Mouse (Mus musculus): Measurements from ENCODE around the gene Hspb8. TPM values are rescaled to one million over a fixed set of nuclear protein-coding genes. Genes with fewer than 3 reads are reported as not detected.
"Not testable (repeated sequence)": the region's sequence is repeated elsewhere in the genome, so short reads cannot be mapped to it uniquely, and the experiment has no call there.

The Hspb8 gene
- total and polyA plus RNA-seq, 3 experiments: 0.16 TPM; not detected in 2

DNA sequence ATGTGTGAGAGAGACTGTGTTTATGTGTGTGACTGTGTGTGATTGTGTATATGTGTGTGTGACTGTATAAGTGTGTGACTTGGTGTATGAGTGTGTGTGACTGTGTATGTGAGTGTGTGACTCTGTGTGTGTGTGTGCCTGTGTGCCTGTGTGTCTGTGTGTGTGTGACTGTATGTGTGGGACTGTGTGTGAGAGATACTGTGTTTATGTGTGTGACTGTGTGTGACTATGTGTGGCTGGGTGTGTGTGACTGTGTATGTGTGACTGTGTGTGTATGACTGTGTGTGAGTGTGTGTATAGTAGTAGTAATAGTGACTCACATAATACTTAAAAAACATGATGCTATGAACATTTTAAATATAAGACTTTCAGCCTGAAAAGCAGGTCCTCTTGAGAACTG lies 13.5 kb upstream of the Hspb8 start:
- TF ChIP-seq GATA2 (IDR thresholded peaks at IDR 0.05; ENCODE audit: borderline replicate concordance, low read depth, low read length) (no peak), POLR2AphosphoS5 (IDR thresholded peaks at IDR 0.05; ENCODE audit: insufficient replicate concordance, low read depth, low read length) (no peak), CTCF (IDR thresholded peaks at IDR 0.05; ENCODE audit: low read depth, low read length) (no peak), GATA1 (IDR thresholded peaks at IDR 0.05; ENCODE audit: borderline replicate concordance, low read length) (no peak), TAL1 (conservative IDR thresholded peaks at IDR 0.05; ENCODE audit: low read depth, low read length) (no peak)
- H3K4me1 ChIP-seq (ENCODE audit: insufficient read depth, low read depth, low read length): no peaks in the 10 kb centered on the region
- DNase-seq (ENCODE audit: low spot score) (no peak), ATAC-seq (ENCODE audit: extremely low read depth, insufficient number of reproducible peaks, low FRiP score, poor library complexity, severe bottlenecking) (no peak)
- no peaks in the 10 kb centered on the region for H3K36me3 ChIP-seq (replicated peaks)
- peaks cover 76% of the 10 kb centered on the region for H3K9me3 ChIP-seq (replicated peaks)
- H3K27me3 ChIP-seq (ENCODE audit: insufficient read depth, low read length): no peaks in the 10 kb centered on the region
- no peak overlapping the region for H3K4me3 ChIP-seq (ENCODE audit: low read depth, low read length)

GRCm38 (mm10) chr5:116434976-116435850 lies 12.5 kb upstream of the Hspb8 start:
- H3K4me3 ChIP-seq (ENCODE audit: low read depth, low read length): no peak overlapping the region
- no peak for DNase-seq (ENCODE audit: low spot score)

DNA sequence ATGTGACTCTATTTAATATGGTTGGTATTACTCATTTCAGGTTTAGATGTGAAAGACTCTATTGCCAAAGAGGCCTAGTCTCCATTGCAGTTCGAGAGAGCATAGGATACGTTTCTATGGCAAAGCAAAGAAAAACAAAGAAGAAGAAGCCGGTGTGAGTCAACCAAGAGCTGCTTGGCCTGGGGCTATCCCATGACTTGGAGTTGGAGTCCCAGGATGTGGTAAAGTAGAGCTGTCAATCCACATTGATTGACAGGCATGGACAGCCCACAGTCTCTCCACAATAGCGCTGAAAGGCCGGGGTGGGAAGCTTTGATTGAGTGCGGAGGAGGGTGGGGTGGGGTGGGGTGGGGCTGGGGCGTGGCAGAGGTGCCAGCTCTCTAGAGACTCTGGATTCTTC lies 10.2 kb upstream of the Hspb8 start:
- ATAC-seq (ENCODE audit: extremely low read depth, insufficient number of reproducible peaks, low FRiP score, poor library complexity, severe bottlenecking): no peak
- Histone ChIP-seq H3K4me3 (ENCODE audit: low read depth, low read length) (no peak overlapping the region), H3K4me1 (ENCODE audit: insufficient read depth, low read depth, low read length) (no peaks in the 10 kb centered on the region), H3K9me3 (replicated peaks) (peaks cover 91% of the 10 kb centered on the region), H3K27me3 (ENCODE audit: insufficient read depth, low read length) (no peaks in the 10 kb centered on the region), H3K36me3 (replicated peaks) (no peaks in the 10 kb centered on the region)
- DNase-seq (ENCODE audit: low spot score): no peak
- TF ChIP-seq CTCF (IDR thresholded peaks at IDR 0.05; ENCODE audit: low read depth, low read length) (no peak), TAL1 (conservative IDR thresholded peaks at IDR 0.05; ENCODE audit: low read depth, low read length) (no peak), GATA2 (IDR thresholded peaks at IDR 0.05; ENCODE audit: borderline replicate concordance, low read depth, low read length) (no peak), GATA1 (IDR thresholded peaks at IDR 0.05; ENCODE audit: borderline replicate concordance, low read length) (no peak), POLR2AphosphoS5 (IDR thresholded peaks at IDR 0.05; ENCODE audit: insufficient replicate concordance, low read depth, low read length) (no peak)

More at GRCm38 (mm10) chr5:116434976-116435850, 12.5 kb upstream of the Hspb8 start:
- Histone ChIP-seq H3K36me3 (replicated peaks) (no peaks in the 10 kb centered on the region), H3K27me3 (ENCODE audit: insufficient read depth, low read length) (no peaks in the 10 kb centered on the region), H3K4me1 (ENCODE audit: insufficient read depth, low read depth, low read length) (no peaks in the 10 kb centered on the region), H3K9me3 (replicated peaks) (peaks cover 77% of the 10 kb centered on the region)
- ATAC-seq (ENCODE audit: extremely low read depth, insufficient number of reproducible peaks, low FRiP score, poor library complexity, severe bottlenecking): no peak
- TF ChIP-seq TAL1 (conservative IDR thresholded peaks at IDR 0.05; ENCODE audit: low read depth, low read length) (no peak), POLR2AphosphoS5 (IDR thresholded peaks at IDR 0.05; ENCODE audit: insufficient replicate concordance, low read depth, low read length) (no peak), GATA2 (IDR thresholded peaks at IDR 0.05; ENCODE audit: borderline replicate concordance, low read depth, low read length) (no peak), GATA1 (IDR thresholded peaks at IDR 0.05; ENCODE audit: borderline replicate concordance, low read length) (no peak), CTCF (IDR thresholded peaks at IDR 0.05; ENCODE audit: low read depth, low read length) (no peak)

DNA sequence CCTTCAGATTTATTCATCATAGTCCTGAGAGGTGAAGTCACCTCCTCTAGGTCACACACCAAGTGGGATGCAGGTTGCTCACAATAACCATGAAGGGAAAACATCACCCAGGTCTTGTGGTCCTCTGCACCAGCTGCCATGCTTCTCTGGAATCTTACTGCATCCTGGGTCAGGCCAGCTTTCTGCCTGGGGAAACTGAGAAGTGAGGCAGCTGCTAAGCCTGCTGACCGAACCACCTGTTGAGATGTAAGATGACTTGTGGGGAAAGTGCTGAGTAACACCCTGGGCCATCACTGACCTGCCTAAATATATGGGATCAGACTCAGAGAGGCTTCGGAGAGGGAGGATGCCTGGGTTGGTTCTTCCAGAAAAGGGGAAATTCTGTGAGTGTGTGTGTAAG lies 4.0 kb upstream of the Hspb8 start:
- Histone ChIP-seq H3K4me1 (ENCODE audit: insufficient read depth, low read depth, low read length) (no peaks in the 10 kb centered on the region), H3K36me3 (replicated peaks) (no peaks in the 10 kb centered on the region), H3K27me3 (ENCODE audit: insufficient read depth, low read length) (no peaks in the 10 kb centered on the region; the same call in 1 of the 2 replicates), H3K9me3 (replicated peaks) (peaks cover 84% of the 10 kb centered on the region), H3K4me3 (ENCODE audit: low read depth, low read length) (no peak overlapping the region)
- TF ChIP-seq GATA1 (IDR thresholded peaks at IDR 0.05; ENCODE audit: borderline replicate concordance, low read length) (no peak), GATA2 (IDR thresholded peaks at IDR 0.05; ENCODE audit: borderline replicate concordance, low read depth, low read length) (no peak), POLR2AphosphoS5 (IDR thresholded peaks at IDR 0.05; ENCODE audit: insufficient replicate concordance, low read depth, low read length) (no peak), TAL1 (conservative IDR thresholded peaks at IDR 0.05; ENCODE audit: low read depth, low read length) (no peak), CTCF (IDR thresholded peaks at IDR 0.05; ENCODE audit: low read depth, low read length) (no peak)
- DNase-seq (ENCODE audit: low spot score): no peak
- no peak for ATAC-seq (ENCODE audit: extremely low read depth, insufficient number of reproducible peaks, low FRiP score, poor library complexity, severe bottlenecking)

DNA sequence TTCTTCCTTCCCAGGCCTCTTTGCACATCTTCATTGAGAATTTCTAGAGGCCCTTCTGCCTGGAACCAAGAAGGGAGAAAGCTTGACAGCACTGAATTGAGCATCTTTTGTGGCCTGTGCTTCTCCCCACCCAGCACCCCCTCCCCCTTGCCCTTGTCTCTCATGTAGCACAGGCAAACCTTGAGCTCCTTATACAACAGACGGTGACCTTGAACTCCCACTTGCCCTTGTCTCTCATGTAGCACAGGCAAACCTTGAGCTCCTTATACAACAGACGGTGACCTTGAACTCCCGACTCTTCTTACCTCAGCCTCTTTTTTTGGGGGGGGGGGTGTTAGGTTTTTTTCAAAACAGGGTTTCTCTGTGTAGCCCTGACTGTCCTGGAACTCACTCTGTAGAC lies 3.0 kb upstream of the Hspb8 start:
- H3K9me3 ChIP-seq (replicated peaks): peaks cover 84% of the 10 kb centered on the region
- H3K4me3 ChIP-seq (ENCODE audit: low read depth, low read length); DNase-seq (ENCODE audit: low spot score); H3K36me3 ChIP-seq (replicated peaks); H3K4me1 ChIP-seq (ENCODE audit: insufficient read depth, low read depth, low read length); H3K27me3 ChIP-seq (ENCODE audit: insufficient read depth, low read length); ATAC-seq (ENCODE audit: extremely low read depth, insufficient number of reproducible peaks, low FRiP score, poor library complexity, severe bottlenecking): not testable (repeated sequence)

- no peak for TF ChIP-seq CTCF (IDR thresholded peaks at IDR 0.05; ENCODE audit: low read depth, low read length)
- no peak for TF ChIP-seq GATA1 (IDR thresholded peaks at IDR 0.05; ENCODE audit: borderline replicate concordance, low read length)
- TF ChIP-seq GATA2 (IDR thresholded peaks at IDR 0.05; ENCODE audit: borderline replicate concordance, low read depth, low read length): no peak
- TF ChIP-seq POLR2AphosphoS5 (IDR thresholded peaks at IDR 0.05; ENCODE audit: insufficient replicate concordance, low read depth, low read length): no peak
- no peak for TF ChIP-seq TAL1 (conservative IDR thresholded peaks at IDR 0.05; ENCODE audit: low read depth, low read length)
- Histone ChIP-seq H3K9me3 (replicated peaks) (peaks cover 84% of the 10 kb centered on the region), H3K36me3 (replicated peaks) (no peaks in the 10 kb centered on the region), H3K4me1 (ENCODE audit: insufficient read depth, low read depth, low read length) (no peaks in the 10 kb centered on the region), H3K27me3 (ENCODE audit: insufficient read depth, low read length) (no peaks in the 10 kb centered on the region; the same call in 1 of the 2 replicates), H3K4me3 (ENCODE audit: low read depth, low read length) (no peak overlapping the region)
- ATAC-seq (ENCODE audit: extremely low read depth, insufficient number of reproducible peaks, low FRiP score, poor library complexity, severe bottlenecking) (no peak), DNase-seq (ENCODE audit: low spot score) (no peak)
These were observed 2.6 kb upstream of the Hspb8 start for GRCm38 (mm10) chr5:116425273-116425672.
